Mouse (Mus musculus): ENCODE results near the gene Mtpn.

Mtpn gene

GRCm38 (mm10) chr6:35539304-35540009 is at the start of gene Mtpn:
TSS of gene Mtpn (minus strand) at chr6:35539888.
- DNase-seq (ENCODE audit: low spot score) = peak; percentile 96

GRCm38 (mm10) chr6:35568731-35569130 is 29.0 kb upstream of the Mtpn start:
- no peak for DNase-seq (ENCODE audit: low spot score)

- DNase-seq (ENCODE audit: low spot score) = peak; percentile 79
Observed at GRCm38 (mm10) chr6:35567755-35568154, 28.1 kb upstream of the Mtpn start.

- DNase-seq (ENCODE audit: low spot score) = no peak
Observed at GRCm38 (mm10) chr6:35559950-35560349, 20.3 kb upstream of the Mtpn start.

GRCm38 (mm10) chr6:35544352-35544751 is 4.7 kb upstream of the Mtpn start:
- DNase-seq (ENCODE audit: low spot score) = no peak

GRCm38 (mm10) chr6:35542656-35543400 is 3.1 kb upstream of the Mtpn start:
- DNase-seq (ENCODE audit: low spot score) = no peak

- no peak for DNase-seq (ENCODE audit: low spot score)
Observed at GRCm38 (mm10) chr6:35540377-35540776, 689 bp upstream of the Mtpn start.

GRCm38 (mm10) chr6:35538757-35539303 is 858 bp downstream of the Mtpn start:
- no peak for DNase-seq (ENCODE audit: low spot score)

GRCm38 (mm10) chr6:35536021-35536420 is 3.7 kb downstream of the Mtpn start:
- DNase-seq (ENCODE audit: low spot score) = no peak

- DNase-seq (ENCODE audit: low spot score) = no peak
Observed at GRCm38 (mm10) chr6:35513362-35513761, 26.3 kb downstream of the Mtpn start.

- no peak for DNase-seq (ENCODE audit: low spot score)
Observed at GRCm38 (mm10) chr6:35504781-35505180, 34.9 kb downstream of the Mtpn start.

- no peak for DNase-seq (ENCODE audit: low spot score)
Observed at GRCm38 (mm10) chr6:35502904-35503303, 36.8 kb downstream of the Mtpn start.

GRCm38 (mm10) chr6:35499978-35500667 is 39.6 kb downstream of the Mtpn start:
- no peak for DNase-seq (ENCODE audit: low spot score)

GRCm38 (mm10) chr6:35497406-35497805 is 42.3 kb downstream of the Mtpn start:
- DNase-seq (ENCODE audit: low spot score) = no peak

- no peak for DNase-seq (ENCODE audit: low spot score)
Observed at GRCm38 (mm10) chr6:35493851-35494250, 45.8 kb downstream of the Mtpn start.

- DNase-seq (ENCODE audit: low spot score) = no peak
Observed at GRCm38 (mm10) chr6:35479651-35480335, 59.9 kb downstream of the Mtpn start.

GRCm38 (mm10) chr6:35476830-35477229 is 62.9 kb downstream of the Mtpn start:
- DNase-seq (ENCODE audit: low spot score) = no peak

- DNase-seq (ENCODE audit: low spot score) = peak; percentile 25
Observed at GRCm38 (mm10) chr6:35463450-35464395, 76.0 kb downstream of the Mtpn start.

- no peak for DNase-seq (ENCODE audit: low spot score)
Observed at GRCm38 (mm10) chr6:35462484-35462883, 77.2 kb downstream of the Mtpn start.
